Mouse (Mus musculus) cerebellum, adult (tissue): ENCODE data around the gene Xpo5.

ENCODE experiments used
- ATAC-seq: cut with Nextera tagmentation; 2 replicates; pipeline ENCODE4 v1.9.2; 2017; ENCODE audit warnings: mild to moderate bottlenecking, moderate library complexity, mixed read lengths; ENCODE audit not compliant: insufficient number of reproducible peaks, low FRiP score, low TSS enrichment

Xpo5 gene

DNA sequence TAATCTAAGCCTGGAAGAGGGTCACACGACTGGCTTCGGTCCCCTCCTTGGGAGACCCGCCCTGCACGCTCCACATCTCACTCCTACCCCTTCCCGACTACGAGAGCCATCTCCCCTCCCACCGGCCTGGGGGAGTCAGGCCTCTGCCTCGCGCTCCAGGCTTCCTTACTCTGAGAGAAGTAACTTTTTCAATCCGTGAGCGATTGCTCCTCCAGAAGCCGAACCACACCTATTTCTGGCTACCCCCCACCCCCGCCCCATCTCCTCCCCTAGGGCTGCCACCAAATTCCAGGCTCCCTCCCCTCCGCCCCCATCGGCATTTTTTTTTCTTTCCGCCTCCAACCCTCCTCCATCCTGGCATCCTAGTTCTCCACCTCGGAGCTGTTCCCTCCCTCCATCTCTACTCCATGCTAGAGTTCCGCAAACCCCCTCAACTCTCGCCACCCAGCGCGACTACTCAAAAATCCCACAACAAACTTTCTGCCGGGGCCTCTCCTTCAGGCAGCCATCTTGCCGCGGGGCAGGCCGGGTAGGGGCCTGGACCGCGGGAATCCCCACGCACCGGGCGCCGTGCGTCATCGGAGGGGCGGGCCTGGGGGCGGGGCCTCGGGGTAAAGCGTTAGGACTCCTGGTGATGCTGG is 80.0 kb downstream of the Xpo5 start, which contains the start of gene Tjap1:
Gene Tjap1 (minus strand): TSS at position 544 of the 641 bp plus-strand sequence.
- ATAC-seq: peak; percentile 82

GRCm38 (mm10) chr17:46283140-46283539 is 80.6 kb downstream of the Xpo5 start:
- no peak for ATAC-seq

DNA sequence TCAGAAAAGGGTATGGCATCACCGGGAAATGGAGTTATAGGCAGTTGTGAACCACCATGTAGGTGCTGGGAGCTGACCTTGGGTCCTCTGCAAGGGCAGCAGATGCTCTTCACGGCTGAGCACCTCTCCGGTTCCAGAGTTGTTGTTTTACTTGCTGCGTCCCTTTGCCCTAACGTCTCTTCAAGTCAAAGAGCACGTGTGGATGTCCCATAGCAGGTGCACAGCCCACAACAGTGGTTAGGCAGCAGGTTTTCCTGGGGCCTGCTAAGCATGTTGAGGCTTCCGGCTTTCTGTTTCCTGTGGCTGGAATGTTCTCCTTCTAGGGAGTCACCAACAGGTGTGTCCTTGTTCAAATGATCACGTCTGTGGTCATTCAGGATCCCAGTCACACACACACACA is 81.3 kb downstream of the Xpo5 start:
- ATAC-seq: no peak

DNA sequence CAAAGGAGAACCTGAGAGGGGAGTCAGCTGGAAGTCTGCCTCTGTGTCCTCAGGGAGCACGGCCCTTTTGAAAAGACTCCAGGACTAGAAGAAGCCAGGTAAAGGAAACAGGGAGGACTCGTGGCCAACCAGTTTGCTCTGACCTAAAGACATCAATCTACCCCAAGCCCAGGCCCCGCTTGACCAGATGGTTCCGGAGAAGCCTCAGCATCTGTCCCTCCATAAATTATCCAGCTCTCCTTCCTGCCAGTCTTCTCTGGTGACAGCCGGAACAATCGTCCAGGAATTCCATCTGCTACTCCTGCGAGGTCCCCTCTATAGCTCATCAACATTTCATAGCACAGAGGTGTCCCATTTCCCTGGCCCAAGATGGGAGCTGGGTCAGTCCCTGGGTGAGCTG is 82.1 kb downstream of the Xpo5 start:
- no peak for ATAC-seq

DNA sequence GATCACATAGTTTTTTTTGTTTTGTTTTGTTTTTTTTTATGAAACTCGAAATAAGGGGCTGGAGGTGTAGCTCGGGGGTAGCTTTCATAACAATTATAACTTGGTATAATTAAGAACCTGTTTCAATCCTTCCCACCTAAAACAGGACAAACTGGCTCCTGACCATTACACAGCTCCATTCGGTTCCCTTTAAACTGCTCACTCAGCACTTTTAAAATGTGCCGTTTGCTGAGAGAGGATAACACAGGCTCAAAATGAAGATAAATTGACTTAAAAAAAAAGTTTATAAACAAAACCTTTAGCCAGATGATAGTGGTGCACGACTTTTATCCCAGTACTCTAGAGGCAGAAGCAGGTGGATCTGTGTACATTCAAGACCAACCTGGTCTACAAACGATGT is 82.8 kb downstream of the Xpo5 start:
- ATAC-seq: no peak

DNA sequence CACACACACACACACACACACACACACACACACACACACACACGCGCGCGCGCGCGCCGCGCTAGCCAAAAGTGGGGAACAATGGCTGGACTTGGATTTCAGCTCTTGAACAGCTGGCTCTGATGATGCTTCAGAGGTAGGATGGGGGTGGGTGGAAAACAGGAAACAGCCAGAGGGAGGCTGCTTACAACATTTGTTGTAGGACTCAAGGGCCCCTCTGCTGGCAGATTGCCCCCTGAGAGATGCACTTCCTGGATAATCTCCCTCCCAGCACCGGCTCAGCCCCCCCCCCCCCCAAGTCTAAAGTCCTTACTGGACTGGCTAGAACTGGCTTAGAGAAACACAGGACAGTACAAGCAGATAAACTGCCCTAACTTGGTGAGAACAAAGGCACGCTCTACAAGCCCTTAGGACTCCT is 85.1 kb downstream of the Xpo5 start:
- ATAC-seq: no peak
